Mouse (Mus musculus) heart, postnatal 0 days (tissue): ENCODE measurements around the gene Clec16a. TPM values are rescaled to one million over a fixed set of nuclear protein-coding genes. Genes with fewer than 3 reads are reported as not detected.
A peak's percentile ranks its signal among the peaks of the same experiment; 100 is the strongest.

Experiments used
- ATAC-seq: fragments of 200-750 bp; cut with Nextera tagmentation; 2 replicates; pipeline ENCODE4 v1.8.0; 2017; ENCODE audit warnings: low read depth, moderate number of reproducible peaks, moderate library complexity; ENCODE audit not compliant: insufficient read depth
- DNase-seq: peaks from one replicate; pipeline ENCODE4 v3.0.0-alpha.2; 2016; ENCODE audit warnings: low spot score
- H3K27ac ChIP-seq: fragments of 300-500 bp; sonication (generic); 2 replicates; pipeline ENCODE4 v1.5.1; 2014; ENCODE audit warnings: low read depth, mild to moderate bottlenecking
- H3K27me3 ChIP-seq: fragments of 300-500 bp; sonication (generic); 2 replicates; pipeline ENCODE4 v1.6.1; 2014; ENCODE audit warnings: low read length, mixed read lengths; ENCODE audit not compliant: control insufficient read depth, insufficient read depth
- H3K36me3 ChIP-seq: fragments of 300-500 bp; sonication (generic); replicated peaks from 2 replicates; pipeline ENCODE4 v1.6.1; 2014; ENCODE audit warnings: low read length, mixed read lengths; ENCODE audit not compliant: control insufficient read depth, insufficient read depth
- H3K4me1 ChIP-seq: fragments of 300-500 bp; sonication (generic); 2 replicates; pipeline ENCODE4 v1.6.1; 2014; ENCODE audit warnings: antibody characterized with exemption; ENCODE audit not compliant: control insufficient read depth, insufficient read depth
- H3K4me2 ChIP-seq: fragments of 300-500 bp; sonication (generic); 2 replicates; pipeline ENCODE4 v1.6.1; 2014; ENCODE audit warnings: low read depth, mild to moderate bottlenecking, low read length, moderate library complexity
- H3K4me3 ChIP-seq: fragments of 300-500 bp; sonication (generic); 2 replicates; pipeline ENCODE4 v1.5.1; 2014; ENCODE audit warnings: low read depth, low read length
- H3K9ac ChIP-seq: fragments of 300-500 bp; sonication (generic); replicated peaks from 2 replicates; pipeline ENCODE4 v1.6.1; 2014; ENCODE audit warnings: low read depth, low read length, mixed read lengths
- H3K9me3 ChIP-seq: fragments of 300-500 bp; sonication (generic); replicated peaks from 2 replicates; pipeline ENCODE4 v1.6.1; 2016; ENCODE audit warnings: low read length; ENCODE audit not compliant: control insufficient read depth
- CTCF ChIP-seq: IDR thresholded peaks from 2 replicates; pipeline ENCODE4 v1.5.1; 2016; ENCODE audit warnings: antibody characterized with exemption, control low read depth, low read depth
- EP300 ChIP-seq: IDR thresholded peaks from 2 replicates; pipeline ENCODE4 v1.6.1; 2016; ENCODE audit warnings: antibody characterized with exemption, low read depth
- WGBS: fragments of 180-500 bp; shearing (Covaris S2); extraction: QIAGEN DNeasy Blood & Tissue Kit; methylation state at CpG from one replicate; pipeline ENCODE4 v1.1.7; 2014; 5-methylcytosine and 5-hydroxymethylcytosine counted together
- polyA plus RNA-seq: library from polyadenylated mRNA; unstranded; fragments of >200 nt; fragmentation: Nextera tagmentation; extraction: Ambion mirVana; gene quantifications from 2 replicates; pipeline ENCODE4 v1.2.1, GENCODE M21; 2015
- total RNA-seq: library from RNA; depleted of rRNA; stranded (reverse); fragments of >200 nt; gene quantifications from 2 replicates; pipeline ENCODE4 v1.2.3, GENCODE M21; 2014; ENCODE audit warnings: low replicate concordance

Gene Clec16a
- total and polyA plus RNA-seq, 2 experiments from 2014 or later = 37.7 to 39.6 TPM

- Histone ChIP-seq H3K36me3 (no peaks in the 10 kb centered on the region), H3K27me3 (no peaks in the 10 kb centered on the region), H3K27ac (no peak overlapping the region), H3K9me3 (no peaks in the 10 kb centered on the region), H3K4me3 (no peak overlapping the region), H3K4me2 (no peak overlapping the region), H3K4me1 (peaks cover 26% of the 10 kb centered on the region), H3K9ac (no peak overlapping the region)
- TF ChIP-seq EP300 (no peak), CTCF (no peak)
- 66% methylated on average over 2 of the region's 2 CpGs for WGBS
- DNase-seq (no peak), ATAC-seq (no peak)
Measured at GRCm38 (mm10) chr16:10656461-10656860, 111.3 kb downstream of the Clec16a start.

GRCm38 (mm10) chr16:10656939-10657338 lies 111.8 kb downstream of the Clec16a start:
- Histone ChIP-seq H3K4me2 (no peak overlapping the region), H3K27me3 (no peaks in the 10 kb centered on the region), H3K9me3 (no peaks in the 10 kb centered on the region), H3K27ac (no peak overlapping the region), H3K4me3 (no peak overlapping the region), H3K36me3 (no peaks in the 10 kb centered on the region), H3K9ac (no peak overlapping the region), H3K4me1 (peaks cover 26% of the 10 kb centered on the region)
- ATAC-seq = no peak
- no peak for DNase-seq
- WGBS = 91% methylated on average over 1 of the region's 1 CpGs
- no peak for TF ChIP-seq EP300
- TF ChIP-seq CTCF = no peak

GRCm38 (mm10) chr16:10659211-10659610 lies 114.1 kb downstream of the Clec16a start:
- TF ChIP-seq EP300 = no peak
- no peak for ATAC-seq
- no peaks in the 10 kb centered on the region for H3K36me3 ChIP-seq

GRCm38 (mm10) chr16:10660526-10660925 lies 115.4 kb downstream of the Clec16a start:
- peak; percentile 40 for DNase-seq
- peaks cover 37% of the 10 kb centered on the region for H3K4me1 ChIP-seq

More at GRCm38 (mm10) chr16:10659211-10659610, 114.1 kb downstream of the Clec16a start:
- Histone ChIP-seq H3K4me3 (no peak overlapping the region), H3K9me3 (no peaks in the 10 kb centered on the region), H3K27me3 (no peaks in the 10 kb centered on the region), H3K27ac (no peak overlapping the region), H3K9ac (no peak overlapping the region), H3K4me2 (no peak overlapping the region), H3K4me1 (peaks cover 32% of the 10 kb centered on the region)
- no peak for DNase-seq
- WGBS = 90% methylated on average over 2 of the region's 2 CpGs

GRCm38 (mm10) chr16:10661385-10661784 lies 116.2 kb downstream of the Clec16a start:
- Histone ChIP-seq H3K27me3 (no peaks in the 10 kb centered on the region), H3K4me3 (no peak overlapping the region), H3K27ac (no peak overlapping the region), H3K36me3 (no peaks in the 10 kb centered on the region), H3K4me2 (no peak overlapping the region), H3K9me3 (no peaks in the 10 kb centered on the region), H3K4me1 (peaks cover 35% of the 10 kb centered on the region), H3K9ac (no peak overlapping the region)
- no peak for TF ChIP-seq EP300
- no peak for TF ChIP-seq CTCF
- ATAC-seq (no peak), DNase-seq (no peak)
- 37% methylated on average over 2 of the region's 2 CpGs for WGBS

More at GRCm38 (mm10) chr16:10660526-10660925, 115.4 kb downstream of the Clec16a start:
- ATAC-seq = no peak
- Histone ChIP-seq H3K4me3 (no peak overlapping the region), H3K9ac (no peak overlapping the region), H3K9me3 (no peaks in the 10 kb centered on the region), H3K4me2 (no peak overlapping the region), H3K36me3 (no peaks in the 10 kb centered on the region), H3K27me3 (no peaks in the 10 kb centered on the region), H3K27ac (no peak overlapping the region)
- TF ChIP-seq EP300 = no peak
- TF ChIP-seq CTCF = no peak
